Mouse (Mus musculus): Measurements from ENCODE around the gene Serpina11.

DNA sequence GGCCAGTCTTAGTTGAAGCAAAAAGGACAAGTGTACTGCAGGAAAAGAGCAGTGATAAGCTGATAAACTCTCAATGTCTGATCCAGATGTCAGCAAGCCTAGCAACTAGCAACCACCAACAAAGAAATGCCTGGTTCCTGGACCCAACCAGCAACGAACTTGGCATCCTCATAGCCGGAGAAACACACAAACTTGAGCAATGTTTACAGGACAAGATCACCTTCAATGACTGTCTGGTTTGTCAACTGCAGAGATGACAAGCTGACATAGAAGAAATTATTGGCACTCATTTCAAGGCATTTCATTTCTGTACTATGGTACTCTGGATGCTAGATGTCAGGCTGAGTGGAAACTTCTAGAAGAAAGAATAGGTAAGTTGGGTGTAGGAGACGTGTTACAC, 23.0 kb downstream of the Serpina11 start:
- TF ChIP-seq GATA1 (IDR thresholded peaks at IDR 0.05; ENCODE audit: borderline replicate concordance, low read length) = no peak
- no peak for TF ChIP-seq FLI1 (IDR thresholded peaks at IDR 0.05; ENCODE audit: low read length)

Measured in megakaryocyte, embryonic 14.5 days (primary cell).